Mouse (Mus musculus): Measurements from ENCODE around the gene Olfr153. TPM values are rescaled to one million over a fixed set of nuclear protein-coding genes. Genes with fewer than 3 reads are reported as not detected.
"Not testable (repeated sequence)": the region's sequence is repeated elsewhere in the genome, so short reads cannot be mapped to it uniquely, and the experiment has no call there.

Olfr153 gene
- not detected in 2 replicates for polyA plus RNA-seq (2014; fragmentation: Nextera tagmentation; extraction: Ambion mirVana)

DNA sequence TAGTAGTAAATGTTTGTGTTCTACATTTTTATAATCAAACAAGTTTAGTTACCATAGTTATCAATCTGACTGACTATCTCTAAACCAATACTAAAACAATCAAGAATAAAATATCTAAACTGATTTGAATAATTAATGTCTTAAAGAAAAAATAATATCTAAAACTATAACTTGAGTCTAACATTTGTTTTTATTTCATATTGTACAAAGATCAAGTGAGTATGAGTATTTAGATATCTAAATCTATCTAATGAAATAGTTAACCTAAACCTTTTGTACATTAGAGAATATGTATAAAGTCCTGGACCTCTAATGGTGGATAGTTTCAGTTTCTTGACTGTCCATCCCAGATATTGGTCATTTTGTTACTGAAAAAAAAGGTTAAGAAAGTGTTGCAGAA lies at the start of gene Olfr153:
Olfr153 (plus strand) TSS at position 301 of the 400 bp plus-strand sequence.
- Histone ChIP-seq H3K9me3 (ENCODE audit: control insufficient read depth, low read depth, low read length) (no peaks in the 10 kb centered on the region), H3K4me1 (ENCODE audit: control insufficient read depth, insufficient read depth, low read length) (no peaks in the 10 kb centered on the region), H3K36me3 (ENCODE audit: control insufficient read depth, insufficient read depth, low read length) (no peaks in the 10 kb centered on the region), H3K27ac (ENCODE audit: low read length) (no peak within 1 kb of the TSS), H3K4me3 (ENCODE audit: low read depth, low read length) (no peak within 1 kb of the TSS), H3K4me2 (replicated peaks; ENCODE audit: low read depth, low read length) (no peak within 1 kb of the TSS), H3K9ac (replicated peaks; ENCODE audit: low read depth, low read length) (no peak within 1 kb of the TSS), H3K27me3 (ENCODE audit: control insufficient read depth, insufficient read depth, low read length) (no peaks in the 10 kb centered on the region)
- ATAC-seq (ENCODE audit: insufficient number of reproducible peaks, insufficient read depth, low FRiP score, low read depth): no peak

DNA sequence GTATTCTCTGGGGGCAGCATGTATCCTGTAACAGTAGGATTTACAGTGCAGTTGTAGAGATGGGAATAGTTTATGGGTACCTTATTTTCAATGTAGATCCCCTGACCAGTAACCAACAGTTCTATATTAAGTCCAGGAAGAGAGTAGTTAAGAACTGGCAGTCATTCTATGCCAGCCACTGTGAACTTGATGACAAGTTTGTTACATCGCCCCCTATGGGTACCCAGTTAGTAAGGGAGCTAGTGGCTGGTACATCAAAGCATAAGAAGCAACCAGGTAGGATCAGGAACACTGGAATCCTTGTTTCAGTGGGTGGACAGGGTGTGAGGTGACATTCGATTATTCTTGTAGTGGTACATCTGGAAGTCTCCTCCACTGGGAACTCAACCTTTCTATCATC lies 49.3 kb upstream of the Olfr153 start:
- 77% methylated on average over 2 of the region's 2 CpGs for WGBS
- ATAC-seq (ENCODE audit: insufficient number of reproducible peaks, insufficient read depth, low FRiP score, low read depth): no peak
- no peaks in the 10 kb centered on the region for H3K9me3 ChIP-seq (ENCODE audit: control insufficient read depth, low read depth, low read length)
- no peak overlapping the region for H3K9ac ChIP-seq (replicated peaks; ENCODE audit: low read depth, low read length)
- H3K4me2 ChIP-seq (replicated peaks; ENCODE audit: low read depth, low read length): no peak overlapping the region
- H3K36me3 ChIP-seq (ENCODE audit: control insufficient read depth, insufficient read depth, low read length): no peaks in the 10 kb centered on the region
- no peaks in the 10 kb centered on the region for H3K27me3 ChIP-seq (ENCODE audit: control insufficient read depth, insufficient read depth, low read length)
- no peak overlapping the region for H3K27ac ChIP-seq (ENCODE audit: low read length)
- no peaks in the 10 kb centered on the region for H3K4me1 ChIP-seq (ENCODE audit: control insufficient read depth, insufficient read depth, low read length)
- no peak overlapping the region for H3K4me3 ChIP-seq (ENCODE audit: low read depth, low read length)

DNA sequence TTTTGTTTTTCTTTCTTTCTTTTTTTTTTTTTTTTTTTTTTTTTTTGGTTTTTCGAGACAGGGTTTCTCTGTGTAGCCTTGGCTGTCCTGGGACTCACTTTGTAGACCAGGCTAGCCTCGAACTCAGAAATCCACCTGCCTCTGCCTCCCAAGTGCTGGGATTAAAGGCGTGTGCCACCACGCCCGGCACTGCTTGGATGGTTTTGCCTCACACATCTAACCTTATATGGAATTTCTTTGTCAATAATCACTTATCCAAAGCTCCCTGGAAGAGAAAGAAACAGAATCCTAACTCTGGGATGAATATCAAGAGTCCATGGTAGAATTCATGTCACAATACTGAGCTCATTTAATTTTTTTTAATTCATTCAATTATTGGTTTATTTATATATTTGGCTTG lies 34.6 kb upstream of the Olfr153 start, which contains the start of gene Pramel7:
Pramel7 (minus strand) TSS at position 101 of the 400 bp plus-strand sequence.
- WGBS: 90% methylated on average over 3 of the region's 5 CpGs
- not testable (repeated sequence) for H3K9me3 ChIP-seq (ENCODE audit: control insufficient read depth, low read depth, low read length); H3K4me3 ChIP-seq (ENCODE audit: low read depth, low read length); H3K27ac ChIP-seq (ENCODE audit: low read length); H3K4me2 ChIP-seq (replicated peaks; ENCODE audit: low read depth, low read length); H3K36me3 ChIP-seq (ENCODE audit: control insufficient read depth, insufficient read depth, low read length); H3K27me3 ChIP-seq (ENCODE audit: control insufficient read depth, insufficient read depth, low read length); H3K4me1 ChIP-seq (ENCODE audit: control insufficient read depth, insufficient read depth, low read length); H3K9ac ChIP-seq (replicated peaks; ENCODE audit: low read depth, low read length); ATAC-seq (ENCODE audit: insufficient number of reproducible peaks, insufficient read depth, low FRiP score, low read depth)

DNA sequence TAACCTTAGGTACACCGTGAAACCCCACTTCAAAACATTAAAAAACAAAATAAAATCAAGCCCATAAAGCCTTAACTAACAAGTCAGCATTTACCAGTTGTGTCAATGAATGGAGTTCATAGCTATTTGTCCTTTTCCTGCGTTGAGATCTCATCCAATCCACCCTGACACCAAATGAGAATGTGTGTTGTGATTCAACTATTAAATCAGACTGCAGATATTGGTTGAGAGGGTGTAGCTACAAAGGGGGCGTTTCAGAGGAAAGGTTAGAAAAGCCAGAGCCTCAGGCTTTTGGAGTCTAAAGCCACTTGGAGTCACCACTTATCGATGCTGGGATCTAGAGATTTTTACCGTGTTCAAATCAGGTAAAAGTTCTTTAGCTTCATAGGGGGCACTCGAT lies 25.3 kb upstream of the Olfr153 start, which contains the start of gene Pramel6:
Pramel6 (plus strand) TSS at position 301 of the 400 bp plus-strand sequence.
- Histone ChIP-seq H3K4me3 (ENCODE audit: low read depth, low read length) (no peak within 1 kb of the TSS), H3K4me1 (ENCODE audit: control insufficient read depth, insufficient read depth, low read length) (no peaks in the 10 kb centered on the region), H3K4me2 (replicated peaks; ENCODE audit: low read depth, low read length) (no peak within 1 kb of the TSS), H3K9me3 (ENCODE audit: control insufficient read depth, low read depth, low read length) (no peaks in the 10 kb centered on the region), H3K27me3 (ENCODE audit: control insufficient read depth, insufficient read depth, low read length) (no peaks in the 10 kb centered on the region), H3K9ac (replicated peaks; ENCODE audit: low read depth, low read length) (no peak within 1 kb of the TSS), H3K27ac (ENCODE audit: low read length) (no peak within 1 kb of the TSS), H3K36me3 (ENCODE audit: control insufficient read depth, insufficient read depth, low read length) (no peaks in the 10 kb centered on the region)
- 83% methylated on average over 6 of the region's 6 CpGs for WGBS
- no peak for ATAC-seq (ENCODE audit: insufficient number of reproducible peaks, insufficient read depth, low FRiP score, low read depth)

DNA sequence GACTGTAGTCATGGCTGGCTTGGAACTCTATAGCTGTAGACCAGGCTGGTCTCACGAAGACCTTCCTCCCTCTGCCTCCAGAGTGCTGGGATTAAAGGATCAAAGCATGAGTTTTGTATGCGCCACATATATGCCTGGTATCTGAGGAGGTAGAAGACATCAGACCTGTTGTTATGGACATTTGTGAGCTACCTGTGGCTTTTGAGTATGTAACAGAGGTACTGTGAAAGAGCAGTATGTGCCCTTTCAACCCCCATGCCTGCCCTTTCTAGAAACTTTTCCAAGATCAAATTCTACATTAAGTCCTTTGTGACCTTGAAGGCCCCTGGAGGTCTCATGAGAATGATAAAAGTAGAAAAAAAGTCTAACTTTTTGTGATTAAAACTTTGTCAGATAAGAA lies 16.6 kb upstream of the Olfr153 start:
- no peak overlapping the region for H3K27ac ChIP-seq (ENCODE audit: low read length)
- no peak overlapping the region for H3K9ac ChIP-seq (replicated peaks; ENCODE audit: low read depth, low read length)
- no peak for ATAC-seq (ENCODE audit: insufficient number of reproducible peaks, insufficient read depth, low FRiP score, low read depth)
- WGBS: 85% methylated on average over 2 of the region's 2 CpGs
- no peak overlapping the region for H3K4me2 ChIP-seq (replicated peaks; ENCODE audit: low read depth, low read length)
- no peaks in the 10 kb centered on the region for H3K9me3 ChIP-seq (ENCODE audit: control insufficient read depth, low read depth, low read length)
- no peaks in the 10 kb centered on the region for H3K4me1 ChIP-seq (ENCODE audit: control insufficient read depth, insufficient read depth, low read length)
- H3K36me3 ChIP-seq (ENCODE audit: control insufficient read depth, insufficient read depth, low read length): no peaks in the 10 kb centered on the region
- no peak overlapping the region for H3K4me3 ChIP-seq (ENCODE audit: low read depth, low read length)
- H3K27me3 ChIP-seq (ENCODE audit: control insufficient read depth, insufficient read depth, low read length): no peaks in the 10 kb centered on the region

DNA sequence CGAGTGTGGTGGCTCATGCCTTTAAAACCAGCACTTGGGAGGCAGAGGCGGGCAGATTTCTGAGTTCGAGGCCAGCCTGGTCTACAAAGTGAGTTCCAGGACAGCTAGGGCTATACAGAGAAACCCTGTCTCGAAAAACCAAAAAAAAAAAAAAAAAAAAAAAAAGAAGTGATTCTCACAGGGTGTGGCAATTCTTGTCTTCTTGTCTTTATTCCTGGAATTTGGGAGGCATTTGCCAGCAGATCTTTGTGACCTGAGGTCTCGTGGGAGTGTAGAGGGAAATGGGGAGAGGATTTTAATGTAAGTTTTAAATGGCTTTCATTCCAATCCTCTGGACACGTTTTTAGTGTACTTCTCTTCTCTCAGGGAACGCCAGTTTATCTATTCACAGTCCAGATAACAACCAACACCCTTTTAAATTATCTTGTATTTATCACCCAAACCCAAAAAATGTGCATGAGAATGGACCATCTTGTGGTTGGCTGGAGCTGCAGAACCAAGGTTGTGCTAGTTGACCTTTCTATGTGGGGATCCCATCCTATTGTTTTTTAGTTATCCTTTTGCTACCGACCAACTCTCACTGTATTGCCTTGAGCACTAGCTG lies 16.0 kb upstream of the Olfr153 start:
- Histone ChIP-seq H3K27ac (ENCODE audit: low read length) (no peak overlapping the region), H3K4me2 (replicated peaks; ENCODE audit: low read depth, low read length) (no peak overlapping the region), H3K4me3 (ENCODE audit: low read depth, low read length) (no peak overlapping the region), H3K36me3 (ENCODE audit: control insufficient read depth, insufficient read depth, low read length) (no peaks in the 10 kb centered on the region), H3K27me3 (ENCODE audit: control insufficient read depth, insufficient read depth, low read length) (no peaks in the 10 kb centered on the region), H3K9me3 (ENCODE audit: control insufficient read depth, low read depth, low read length) (no peaks in the 10 kb centered on the region), H3K9ac (replicated peaks; ENCODE audit: low read depth, low read length) (no peak overlapping the region), H3K4me1 (ENCODE audit: control insufficient read depth, insufficient read depth, low read length) (no peaks in the 10 kb centered on the region)
- WGBS: 84% methylated on average over 7 of the region's 8 CpGs
- no peak for ATAC-seq (ENCODE audit: insufficient number of reproducible peaks, insufficient read depth, low FRiP score, low read depth)

DNA sequence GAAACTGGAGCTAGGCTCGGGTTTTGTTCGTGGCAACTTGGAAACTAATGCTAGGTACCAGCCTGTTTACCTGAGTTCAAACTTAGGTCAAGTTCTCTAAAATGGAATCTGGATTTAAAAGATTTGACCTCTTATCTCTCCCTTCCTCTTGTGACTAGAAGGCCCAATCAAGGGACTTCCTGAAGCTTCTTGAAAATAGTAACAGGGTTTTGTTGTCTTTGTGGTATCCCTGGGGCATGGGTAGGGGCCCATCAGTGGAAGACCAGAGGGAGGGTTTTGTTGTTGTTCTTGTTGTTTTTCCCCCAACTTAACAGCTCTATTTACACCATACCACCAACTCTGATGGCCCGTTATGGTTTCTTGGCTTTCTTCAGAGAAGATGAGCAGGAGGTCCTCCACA lies 15.0 kb upstream of the Olfr153 start:
- H3K4me2 ChIP-seq (replicated peaks; ENCODE audit: low read depth, low read length): no peak overlapping the region
- H3K4me3 ChIP-seq (ENCODE audit: low read depth, low read length): no peak overlapping the region
- no peaks in the 10 kb centered on the region for H3K9me3 ChIP-seq (ENCODE audit: control insufficient read depth, low read depth, low read length)
- no peak for ATAC-seq (ENCODE audit: insufficient number of reproducible peaks, insufficient read depth, low FRiP score, low read depth)
- H3K27me3 ChIP-seq (ENCODE audit: control insufficient read depth, insufficient read depth, low read length): no peaks in the 10 kb centered on the region
- no peak overlapping the region for H3K9ac ChIP-seq (replicated peaks; ENCODE audit: low read depth, low read length)
- 90% methylated on average over 3 of the region's 3 CpGs for WGBS
- H3K4me1 ChIP-seq (ENCODE audit: control insufficient read depth, insufficient read depth, low read length): no peaks in the 10 kb centered on the region
- H3K27ac ChIP-seq (ENCODE audit: low read length): no peak overlapping the region
- no peaks in the 10 kb centered on the region for H3K36me3 ChIP-seq (ENCODE audit: control insufficient read depth, insufficient read depth, low read length)

DNA sequence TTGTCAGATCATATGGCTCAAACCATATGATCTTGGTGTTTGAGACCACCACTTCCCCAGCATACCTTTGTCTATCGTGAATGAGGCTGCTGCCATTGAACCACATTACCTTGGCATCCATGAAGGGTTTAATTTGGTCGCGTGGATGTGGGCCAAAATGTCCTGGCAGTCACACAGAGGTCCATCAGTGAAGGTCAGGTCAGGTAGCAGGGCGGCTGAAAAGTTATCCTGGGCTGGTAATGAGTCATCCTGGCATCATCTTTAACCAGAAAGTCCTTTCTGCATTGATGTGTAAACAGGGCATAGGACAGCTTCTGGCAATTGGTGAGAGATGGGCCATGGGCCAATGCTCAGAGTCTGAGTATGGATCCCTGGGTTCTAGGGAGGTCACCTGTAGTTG lies 10.9 kb upstream of the Olfr153 start:
- H3K4me3 ChIP-seq (ENCODE audit: low read depth, low read length): no peak overlapping the region
- no peak for ATAC-seq (ENCODE audit: insufficient number of reproducible peaks, insufficient read depth, low FRiP score, low read depth)
- H3K27ac ChIP-seq (ENCODE audit: low read length): no peak overlapping the region
- H3K9ac ChIP-seq (replicated peaks; ENCODE audit: low read depth, low read length): no peak overlapping the region
- WGBS: 89% methylated on average over 4 of the region's 4 CpGs
- H3K4me2 ChIP-seq (replicated peaks; ENCODE audit: low read depth, low read length): no peak overlapping the region
- no peaks in the 10 kb centered on the region for H3K36me3 ChIP-seq (ENCODE audit: control insufficient read depth, insufficient read depth, low read length)
- no peaks in the 10 kb centered on the region for H3K4me1 ChIP-seq (ENCODE audit: control insufficient read depth, insufficient read depth, low read length)
- H3K27me3 ChIP-seq (ENCODE audit: control insufficient read depth, insufficient read depth, low read length): no peaks in the 10 kb centered on the region
- H3K9me3 ChIP-seq (ENCODE audit: control insufficient read depth, low read depth, low read length): no peaks in the 10 kb centered on the region

Data from stomach, embryonic 14.5 days (tissue).